Mouse (Mus musculus): ENCODE measurements around the gene Mrpl23.

- TF ChIP-seq CTCF (IDR thresholded peaks at IDR 0.05; ENCODE audit: low read depth) (no peak), EP300 (IDR thresholded peaks at IDR 0.05; ENCODE audit: low read depth) (no peak)
Observed at GRCm38 (mm10) chr7:142570565-142570964, 38.1 kb downstream of the Mrpl23 start.

Measured in liver, postnatal 0 days (tissue).